Mouse (Mus musculus) thymus, postnatal 25 days (tissue): ENCODE measurements around the gene 4930452B06Rik.

ENCODE experiments used
- DNase-seq: peaks from one replicate; pipeline ENCODE4 v3.0.0; 2022

Gene 4930452B06Rik

DNA sequence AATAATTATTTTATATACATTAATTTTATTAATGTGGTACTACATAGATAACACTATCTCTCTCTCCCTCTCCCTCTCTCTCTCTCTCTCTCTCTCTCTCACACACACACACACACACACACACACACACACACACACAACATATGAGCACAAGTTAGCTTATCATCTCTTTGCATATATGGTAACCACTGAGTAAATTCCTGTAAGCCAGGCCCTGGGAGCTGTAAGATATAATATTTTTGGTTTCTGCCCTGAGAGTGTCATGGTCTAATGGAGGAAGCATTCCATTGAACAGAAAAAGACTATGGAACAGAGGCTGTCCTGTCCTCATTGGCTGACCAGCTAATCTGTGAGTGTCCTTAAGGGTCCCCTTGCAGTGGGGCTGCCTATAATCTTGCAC, 216.7 kb downstream of the 4930452B06Rik start:
- no peak for DNase-seq

DNA sequence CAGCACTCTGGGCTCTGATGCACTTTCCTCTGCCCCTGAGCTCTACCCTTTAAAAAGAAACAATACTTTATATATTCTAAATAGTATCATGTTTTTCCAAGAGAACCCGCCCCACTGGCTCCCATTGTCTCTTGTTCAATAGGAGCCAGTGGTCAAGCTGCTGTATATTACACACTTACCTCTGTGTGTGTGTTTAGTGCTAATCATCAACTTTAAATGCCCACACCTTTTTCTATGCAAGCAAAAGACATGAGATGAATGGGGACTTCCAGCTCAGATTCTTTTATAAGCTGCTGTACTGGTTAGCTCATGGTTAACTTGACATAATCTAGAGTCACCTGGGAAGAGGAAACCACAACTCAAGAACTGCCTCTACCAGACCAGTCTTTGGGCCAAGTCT, 218.7 kb downstream of the 4930452B06Rik start:
- no peak for DNase-seq

DNA sequence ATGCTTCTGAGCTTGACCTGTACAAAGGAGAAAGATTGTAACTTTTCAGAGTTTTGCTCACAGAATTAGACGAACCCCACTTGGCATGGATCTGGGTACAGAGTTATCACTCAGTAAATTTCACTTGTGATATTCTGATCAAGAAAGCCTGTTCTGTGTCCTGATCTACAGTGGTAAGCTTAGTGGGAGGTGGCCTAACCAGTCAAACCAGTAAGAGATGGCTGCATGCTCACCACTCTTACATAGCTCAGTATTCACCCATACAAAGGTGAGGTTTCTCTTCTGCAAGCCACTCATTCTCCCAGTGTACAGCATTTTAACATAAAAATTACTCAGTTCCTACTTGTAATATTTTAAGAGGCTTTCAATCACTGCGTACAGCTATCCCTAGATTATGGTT, 221.7 kb downstream of the 4930452B06Rik start:
- DNase-seq = no peak

- no peak for DNase-seq
Measured at GRCm38 (mm10) chr14:8442691-8443090, 223.3 kb downstream of the 4930452B06Rik start.

- DNase-seq = no peak
Measured at GRCm38 (mm10) chr14:8441623-8442022, 224.4 kb downstream of the 4930452B06Rik start.

- DNase-seq = no peak
Measured at GRCm38 (mm10) chr14:8430611-8431230, 235.3 kb downstream of the 4930452B06Rik start.

DNA sequence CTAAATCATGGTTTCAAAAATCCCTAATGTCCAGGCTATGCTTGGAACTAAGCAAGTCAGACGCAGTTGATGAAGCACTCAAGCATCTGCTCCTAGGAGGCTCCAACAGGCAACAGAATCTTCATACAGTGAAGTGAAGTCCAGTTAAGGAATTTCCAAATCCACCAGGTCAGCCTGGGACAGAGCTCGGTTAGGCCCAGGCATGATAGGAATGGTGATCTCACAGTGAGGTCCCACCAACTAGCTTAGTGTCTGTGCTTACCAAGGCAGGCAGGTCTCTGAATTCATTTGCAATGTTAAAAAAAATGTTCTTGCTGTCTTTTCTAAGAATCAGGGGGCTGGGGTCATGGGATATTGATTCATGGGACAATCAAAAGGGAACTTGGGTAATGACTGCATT, 236.3 kb downstream of the 4930452B06Rik start:
- DNase-seq = no peak

GRCm38 (mm10) chr14:8422833-8423232, 243.2 kb downstream of the 4930452B06Rik start:
- DNase-seq = no peak

DNA sequence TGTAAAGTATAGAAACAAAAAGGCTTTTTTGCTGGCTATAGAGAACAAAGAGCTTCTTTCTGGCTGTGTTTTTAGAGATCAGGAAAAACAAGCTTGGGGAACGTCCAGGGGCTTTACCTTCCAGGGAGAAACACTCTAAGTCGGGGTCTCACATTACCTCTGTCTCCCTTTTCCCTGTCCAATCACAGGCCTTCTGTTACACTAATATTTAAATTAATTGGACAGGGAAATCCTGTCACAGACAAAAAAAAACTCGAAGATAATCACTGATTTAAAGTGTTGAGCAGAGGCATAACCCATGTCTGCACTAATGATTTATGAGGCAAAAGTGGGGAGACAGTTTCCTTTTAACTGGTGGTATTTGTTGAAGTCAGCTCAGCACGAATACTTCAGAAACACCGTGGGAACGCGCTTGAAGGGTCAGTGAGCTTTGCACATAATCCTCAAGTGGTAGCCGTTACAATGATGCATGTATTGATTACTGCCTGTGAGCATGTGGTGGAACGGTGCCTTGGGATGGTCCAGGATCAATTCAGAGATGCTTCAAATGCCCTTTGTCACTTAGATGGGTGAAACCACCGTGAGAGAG, 244.7 kb downstream of the 4930452B06Rik start:
- no peak for DNase-seq

- no peak for DNase-seq
Measured at GRCm38 (mm10) chr14:8418610-8419009, 247.4 kb downstream of the 4930452B06Rik start.

GRCm38 (mm10) chr14:8405946-8406345, 260.1 kb downstream of the 4930452B06Rik start:
- DNase-seq = no peak

GRCm38 (mm10) chr14:8403310-8403709, 262.7 kb downstream of the 4930452B06Rik start:
- DNase-seq = no peak

GRCm38 (mm10) chr14:8398507-8398906, 267.5 kb downstream of the 4930452B06Rik start:
- no peak for DNase-seq

DNA sequence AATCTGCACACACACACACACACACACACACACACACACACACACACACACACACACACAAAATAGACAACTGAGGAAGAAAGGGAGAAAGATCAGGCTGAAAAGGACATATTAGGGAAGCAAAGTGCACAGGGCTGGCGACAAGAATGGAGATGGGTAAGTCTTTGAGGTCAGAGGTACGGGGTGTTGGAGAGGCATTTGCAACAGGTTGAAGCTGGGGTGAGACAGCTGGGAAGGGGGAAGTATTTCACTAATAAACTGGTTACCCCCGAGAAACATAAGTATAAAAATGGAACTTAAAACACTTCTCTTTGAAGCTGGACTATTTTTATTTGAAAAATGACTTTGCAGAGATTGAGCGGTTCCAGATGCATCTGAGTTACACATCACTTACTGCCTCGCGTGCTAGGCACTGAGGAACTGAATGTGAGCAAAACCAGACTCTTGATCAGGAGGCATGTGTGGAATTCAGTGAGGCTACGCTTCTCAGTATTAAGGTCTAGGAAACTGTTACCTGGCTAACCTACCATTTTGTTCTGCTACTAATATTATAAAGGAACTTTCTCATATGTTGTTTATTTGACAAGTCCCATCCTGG, 270.3 kb downstream of the 4930452B06Rik start:
- DNase-seq = no peak

GRCm38 (mm10) chr14:8392181-8392825, 273.7 kb downstream of the 4930452B06Rik start:
- no peak for DNase-seq
